Mouse (Mus musculus): ENCODE measurements around the gene Rnf121.

Rnf121 gene

GRCm38 (mm10) chr7:102065046-102065891, at the start of gene Rnf121, which contains the start of the genes Xndc1 and Xntrpc:
Gene Rnf121 (minus strand): TSS chr7:102065469.
Gene Xndc1 (plus strand): TSS chr7:102065511.
Gene Xntrpc (plus strand): TSS chr7:102065713.
- DNase-seq (ENCODE audit: low spot score) = peak; percentile 48

GRCm38 (mm10) chr7:102113151-102113729, 48.0 kb upstream of the Rnf121 start:
- no peak for DNase-seq (ENCODE audit: low spot score)

GRCm38 (mm10) chr7:102109746-102110145, 44.5 kb upstream of the Rnf121 start:
- no peak for DNase-seq (ENCODE audit: low spot score)

GRCm38 (mm10) chr7:102109171-102109570, 43.9 kb upstream of the Rnf121 start, which contains the start of gene Art5:
Gene Art5 (minus strand): TSS chr7:102109489.
- DNase-seq (ENCODE audit: low spot score) = no peak

GRCm38 (mm10) chr7:102108206-102108605, 42.9 kb upstream of the Rnf121 start:
- DNase-seq (ENCODE audit: low spot score) = no peak

GRCm38 (mm10) chr7:102106700-102107141, 41.5 kb upstream of the Rnf121 start:
- DNase-seq (ENCODE audit: low spot score) = no peak

- DNase-seq (ENCODE audit: low spot score) = no peak
Measured at GRCm38 (mm10) chr7:102104126-102104525, 38.9 kb upstream of the Rnf121 start.

- DNase-seq (ENCODE audit: low spot score) = no peak
Measured at GRCm38 (mm10) chr7:102103555-102103954, 38.3 kb upstream of the Rnf121 start.

- no peak for DNase-seq (ENCODE audit: low spot score)
Measured at GRCm38 (mm10) chr7:102102696-102103095, 37.4 kb upstream of the Rnf121 start.

- DNase-seq (ENCODE audit: low spot score) = no peak
Measured at GRCm38 (mm10) chr7:102102241-102102640, 37.0 kb upstream of the Rnf121 start.

- DNase-seq (ENCODE audit: low spot score) = no peak
Measured at GRCm38 (mm10) chr7:102101487-102101886, 36.2 kb upstream of the Rnf121 start, which contains the start of gene Art1. Gene Art1 (plus strand): TSS chr7:102101743.

- DNase-seq (ENCODE audit: low spot score) = no peak
Measured at GRCm38 (mm10) chr7:102100868-102101267, 35.6 kb upstream of the Rnf121 start.

- DNase-seq (ENCODE audit: low spot score) = no peak
Measured at GRCm38 (mm10) chr7:102099760-102100661, 34.7 kb upstream of the Rnf121 start.

- no peak for DNase-seq (ENCODE audit: low spot score)
Measured at GRCm38 (mm10) chr7:102087336-102087735, 22.1 kb upstream of the Rnf121 start.

- no peak for DNase-seq (ENCODE audit: low spot score)
Measured at GRCm38 (mm10) chr7:102084041-102084696, 18.9 kb upstream of the Rnf121 start.

- no peak for DNase-seq (ENCODE audit: low spot score)
Measured at GRCm38 (mm10) chr7:102082816-102083215, 17.5 kb upstream of the Rnf121 start, which contains the start of gene Trpc2. Gene Trpc2 (plus strand): TSS chr7:102083116.

- no peak for DNase-seq (ENCODE audit: low spot score)
Measured at GRCm38 (mm10) chr7:102081784-102082183, 16.5 kb upstream of the Rnf121 start.

- no peak for DNase-seq (ENCODE audit: low spot score)
Measured at GRCm38 (mm10) chr7:102080311-102080710, 15.0 kb upstream of the Rnf121 start.

- DNase-seq (ENCODE audit: low spot score) = no peak
Measured at GRCm38 (mm10) chr7:102078517-102078916, 13.2 kb upstream of the Rnf121 start.

- DNase-seq (ENCODE audit: low spot score) = no peak
Measured at GRCm38 (mm10) chr7:102076714-102077296, 11.5 kb upstream of the Rnf121 start.

- no peak for DNase-seq (ENCODE audit: low spot score)
Measured at GRCm38 (mm10) chr7:102066363-102066762, 1.1 kb upstream of the Rnf121 start.
